Mouse (Mus musculus): ENCODE measurements around the gene Foxi3.

Gene Foxi3

GRCm38 (mm10) chr6:70996123-70996723, 39.9 kb downstream of the Foxi3 start:
- DNase-seq (ENCODE audit: low spot score) = no peak

DNA sequence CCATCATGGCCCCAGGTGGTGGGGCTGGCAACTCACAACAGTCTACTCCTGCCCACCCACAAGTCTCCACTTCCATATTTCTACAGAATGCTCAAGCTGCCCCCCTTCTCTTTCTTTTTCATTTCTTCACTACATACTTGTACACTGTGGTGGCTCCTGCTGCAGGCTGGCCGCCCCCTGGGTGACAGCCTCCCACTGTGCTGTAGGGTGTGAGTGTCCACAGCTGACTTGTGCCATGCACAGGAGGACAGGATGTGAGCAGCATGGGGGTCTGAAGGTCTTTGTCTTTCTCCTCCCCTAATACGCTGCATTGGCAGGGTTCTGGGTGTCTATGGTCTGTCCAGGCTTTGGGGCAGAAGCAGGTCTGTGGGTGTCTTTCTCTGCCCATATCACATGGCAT, 46.3 kb downstream of the Foxi3 start:
- no peak for DNase-seq (ENCODE audit: low spot score)

- DNase-seq (ENCODE audit: low spot score) = no peak
These were observed 47.8 kb downstream of the Foxi3 start for GRCm38 (mm10) chr6:71004161-71004560.
